Mouse (Mus musculus) erythroblast, embryonic 14.5 days (primary cell): ENCODE data around the gene Snx20.
"Not testable (repeated sequence)": the region's sequence is repeated elsewhere in the genome, so short reads cannot be mapped to it uniquely, and the experiment has no call there.

Experiments
- GATA1 ChIP-seq: IDR thresholded peaks from 2 replicates; pipeline ENCODE4 v1.6.1; 2012; ENCODE audit warnings: low read length, inconsistent platforms, mixed read lengths
- TAL1 ChIP-seq: IDR thresholded peaks from 3 replicates; pipeline ENCODE4 v1.6.1; 2012; ENCODE audit warnings: low read length, inconsistent platforms, mixed read lengths

GRCm38 (mm10) chr8:88651122-88651521, 15.2 kb upstream of the Snx20 start:
- not testable (repeated sequence) for TF ChIP-seq GATA1, TAL1
